ENCODE assay signal across 39 mouse cellular contexts in genomic region chr15:32184964-32185363, GRCm38 (mm10). TPM values are rescaled to one million over a fixed set of nuclear protein-coding genes. Genes with fewer than 3 reads are reported as not detected.
"Had no signal": no experiment of that assay in that cellular context is flagged by ENCODE, and none has a peak within 500 bp of the region (broad histone marks: within the 10 kb centered on the region; RNA-seq: fewer than 3 reads in every experiment).

No protein-coding gene starts in this region.

- H3K9ac ChIP-seq: embryonic facial prominence, embryonic 12.5 days; embryonic facial prominence, embryonic 13.5 days; embryonic facial prominence, embryonic 15.5 days; forebrain, embryonic 12.5 days; forebrain, embryonic 13.5 days; forebrain, embryonic 15.5 days; forebrain, postnatal 0 days had no signal

- H3K4me2 ChIP-seq: embryonic facial prominence, embryonic 12.5 days; embryonic facial prominence, embryonic 13.5 days; embryonic facial prominence, embryonic 15.5 days; forebrain, embryonic 12.5 days; forebrain, embryonic 13.5 days; forebrain, embryonic 15.5 days had no signal

- DNase-seq: cerebellum, adult 2 months; cerebellum, adult 8-10 months; cerebellum, adult 9-10 months; cerebellum, adult 9-11 months; cerebellum, postnatal 10 days; cerebellum, postnatal 14 days; cerebellum, postnatal 25 days; cerebellum, postnatal 36 days; embryo, embryonic 11 days; forebrain, postnatal 0 days; gastrocnemius, adult 2 months; gastrocnemius, postnatal 10 days; gastrocnemius, postnatal 14 days; gastrocnemius, postnatal 25 days; gastrocnemius, postnatal 36 days; heart, adult 18-20 months; heart, adult 2 months had no signal

- H3K27me3 ChIP-seq: embryonic facial prominence, embryonic 12.5 days; embryonic facial prominence, embryonic 13.5 days; embryonic facial prominence, embryonic 15.5 days; forebrain, embryonic 12.5 days; forebrain, embryonic 13.5 days; forebrain, embryonic 15.5 days had no signal

- H3K36me3 ChIP-seq: embryonic facial prominence, embryonic 10.5 days; embryonic facial prominence, embryonic 12.5 days; embryonic facial prominence, embryonic 13.5 days; embryonic facial prominence, embryonic 15.5 days; forebrain, embryonic 10.5 days; forebrain, embryonic 12.5 days; forebrain, embryonic 15.5 days had no signal

- ATAC-seq: forebrain, embryonic 13.5 days; forebrain, embryonic 14.5 days; forebrain, embryonic 15.5 days; forebrain, embryonic 16.5 days; forebrain, postnatal 0 days had no signal

- H3K9me3 ChIP-seq: embryonic facial prominence, embryonic 10.5 days; embryonic facial prominence, embryonic 12.5 days; embryonic facial prominence, embryonic 13.5 days; embryonic facial prominence, embryonic 15.5 days; forebrain, embryonic 10.5 days; forebrain, embryonic 12.5 days; forebrain, embryonic 13.5 days; forebrain, embryonic 15.5 days had no signal

- H3K27ac ChIP-seq: embryonic facial prominence, embryonic 10.5 days; embryonic facial prominence, embryonic 12.5 days; embryonic facial prominence, embryonic 13.5 days; embryonic facial prominence, embryonic 15.5 days; forebrain, embryonic 10.5 days; forebrain, embryonic 12.5 days; forebrain, embryonic 13.5 days; forebrain, embryonic 15.5 days; gastrocnemius, adult 2 months; heart, adult 2 months had no signal

- H3K4me3 ChIP-seq: embryonic facial prominence, embryonic 10.5 days; embryonic facial prominence, embryonic 12.5 days; embryonic facial prominence, embryonic 13.5 days; embryonic facial prominence, embryonic 15.5 days; erythroblast, embryonic 14.5 days; forebrain, embryonic 10.5 days; forebrain, embryonic 12.5 days; forebrain, embryonic 13.5 days; forebrain, embryonic 15.5 days; gastrocnemius, adult 2 months; heart, adult 2 months had no signal

- H3K4me1 ChIP-seq: embryonic facial prominence, embryonic 10.5 days; embryonic facial prominence, embryonic 12.5 days; embryonic facial prominence, embryonic 13.5 days; embryonic facial prominence, embryonic 15.5 days; forebrain, embryonic 10.5 days; forebrain, embryonic 12.5 days; forebrain, embryonic 13.5 days had no signal

RNA-seq across cellular contexts. Expression of gene Tas2r119, which starts 7.9 kb away (rescaled TPM):
- total RNA-seq: common myeloid progenitor, adult 5-6 weeks; forebrain, postnatal 0 days; gastrocnemius, adult 18-20 months; gastrocnemius, adult 2 months; gastrocnemius, adult 8-10 months; gastrocnemius, postnatal 10 days; gastrocnemius, postnatal 14 days; gastrocnemius, postnatal 25 days; gastrocnemius, postnatal 36 days; gastrocnemius, postnatal 4 days; granulocyte monocyte progenitor cell, adult 5-6 weeks; heart, adult 18-20 months; heart, adult 2 months had no signal
- polyA plus RNA-seq: cerebellum, adult 2 months; cortical plate, adult 2 months; embryonic facial prominence, embryonic 10.5 days; embryonic facial prominence, embryonic 11.5 days; embryonic facial prominence, embryonic 12.5 days; embryonic facial prominence, embryonic 13.5 days; embryonic facial prominence, embryonic 14.5 days; embryonic facial prominence, embryonic 15.5 days; erythroblast, embryonic 14.5 days; forebrain, embryonic 10.5 days; forebrain, embryonic 11.5 days; forebrain, embryonic 12.5 days; forebrain, embryonic 13.5 days; forebrain, embryonic 14.5 days; forebrain, embryonic 15.5 days; forebrain, embryonic 16.5 days; forebrain, postnatal 0 days; frontal cortex, adult 2 months; gonadal fat pad, adult 2 months; heart, adult 2 months had no signal

RNA-seq across cellular contexts. Expression of gene Sema5a, which starts 59.6 kb away (rescaled TPM):
- total RNA-seq: common myeloid progenitor, adult 5-6 weeks; granulocyte monocyte progenitor cell, adult 5-6 weeks had no signal
- polyA plus RNA-seq: erythroblast, embryonic 14.5 days had no signal
